Mouse (Mus musculus) G1E (cell line): ENCODE data around the gene 4930558K02Rik. TPM values are rescaled to one million over a fixed set of nuclear protein-coding genes. Genes with fewer than 3 reads are reported as not detected.

Experiments used
- ATAC-seq: 2 replicates; pipeline ENCODE4 v1.8.0; 2016; ENCODE audit warnings: mild to moderate bottlenecking; ENCODE audit not compliant: insufficient number of reproducible peaks, poor library complexity, low FRiP score, severe bottlenecking; ENCODE audit errors: extremely low read depth
- DNase-seq: peaks from one replicate; pipeline ENCODE4 v3.0.0; 2012; ENCODE audit warnings: low spot score
- H3K27me3 ChIP-seq: 2 replicates; pipeline ENCODE4 v1.6.1; 2012; ENCODE audit warnings: mild to moderate bottlenecking, low read length, inconsistent platforms; ENCODE audit not compliant: insufficient read depth
- H3K36me3 ChIP-seq: replicated peaks from 2 replicates; pipeline ENCODE3; 2012; ENCODE audit warnings: mild to moderate bottlenecking, inconsistent platforms
- H3K4me1 ChIP-seq: 2 replicates; pipeline ENCODE4 v1.6.1; 2012; ENCODE audit warnings: low read depth, low read length, inconsistent platforms, mixed read lengths; ENCODE audit not compliant: insufficient read depth
- H3K4me3 ChIP-seq: 2 replicates; pipeline ENCODE4 v1.5.1; 2012; ENCODE audit warnings: low read depth, mild to moderate bottlenecking, inconsistent platforms, low read length, moderate library complexity, mixed read lengths
- H3K9me3 ChIP-seq: replicated peaks from 2 replicates; pipeline ENCODE4 v1.6.1; 2012; ENCODE audit warnings: inconsistent platforms
- CTCF ChIP-seq: IDR thresholded peaks from 2 replicates; pipeline ENCODE4 v1.5.1; 2012; ENCODE audit warnings: low read depth, low read length, inconsistent platforms, mixed read lengths
- GATA1 ChIP-seq: IDR thresholded peaks from 2 replicates; pipeline ENCODE4 v1.6.1; 2012; ENCODE audit warnings: borderline replicate concordance, low read length, inconsistent platforms, mixed read lengths
- GATA2 ChIP-seq: IDR thresholded peaks from 2 replicates; pipeline ENCODE4 v1.6.1; 2012; ENCODE audit warnings: low read depth, low read length, inconsistent platforms, borderline replicate concordance
- POLR2AphosphoS5 ChIP-seq: IDR thresholded peaks from 2 replicates; pipeline ENCODE4 v1.6.1; 2012; ENCODE audit warnings: low read depth, low read length, inconsistent platforms; ENCODE audit not compliant: insufficient replicate concordance
- TAL1 ChIP-seq: conservative IDR thresholded peaks from 2 replicates; pipeline ENCODE4 v1.6.1; 2012; ENCODE audit warnings: low read depth, low read length, inconsistent platforms, mixed read lengths
- polyA plus RNA-seq: library from polyadenylated mRNA; stranded (reverse); fragments of >175 nt; gene quantifications from 2 replicates; pipeline ENCODE4 v1.2.3, GENCODE M21; 2012
- total RNA-seq, 2 experiments: library from RNA; stranded (forward) in 1 of 2; stranded (reverse) in 1 of 2; fragments of 200-1000 nt in 1 of 2; fragments of >200 nt in 1 of 2; fragmentation: Nextera tagmentation in 1 of 2; gene quantifications; 2 replicates each; pipeline ENCODE4 v1.2.3; 2014 to 2017

4930558K02Rik gene
- total and polyA plus RNA-seq, 3 experiments, result not detected

GRCm38 (mm10) chr1:161907795-161908457 lies 71.5 kb downstream of the 4930558K02Rik start:
- peaks cover 5% of the 10 kb centered on the region for H3K4me1 ChIP-seq
- no peaks in the 10 kb centered on the region for H3K36me3 ChIP-seq
- peaks cover 5% of the 10 kb centered on the region for H3K27me3 ChIP-seq
- DNase-seq, result no peak
- H3K4me3 ChIP-seq, result no peak overlapping the region
- TF ChIP-seq CTCF (no peak), GATA2 (no peak)
- ATAC-seq, result no peak
- no peaks in the 10 kb centered on the region for H3K9me3 ChIP-seq

GRCm38 (mm10) chr1:161907111-161907510 lies 72.3 kb downstream of the 4930558K02Rik start:
- TF ChIP-seq GATA1, result no peak
- H3K4me1 ChIP-seq, result peaks cover 13% of the 10 kb centered on the region
- ATAC-seq, result no peak
- no peaks in the 10 kb centered on the region for H3K9me3 ChIP-seq
- no peaks in the 10 kb centered on the region for H3K27me3 ChIP-seq
- no peak overlapping the region for H3K4me3 ChIP-seq
- no peak for DNase-seq
- no peaks in the 10 kb centered on the region for H3K36me3 ChIP-seq

- ATAC-seq (no peak), DNase-seq (no peak)
- no peaks in the 10 kb centered on the region for H3K9me3 ChIP-seq
- H3K27me3 ChIP-seq, result no peaks in the 10 kb centered on the region
- H3K4me1 ChIP-seq, result peaks cover 21% of the 10 kb centered on the region
- no peaks in the 10 kb centered on the region for H3K36me3 ChIP-seq
- TF ChIP-seq GATA1 (no peak), CTCF (no peak), TAL1 (no peak), POLR2AphosphoS5 (no peak), GATA2 (no peak)
- H3K4me3 ChIP-seq, result no peak overlapping the region
Measured at GRCm38 (mm10) chr1:161902692-161903452, 76.6 kb downstream of the 4930558K02Rik start.

GRCm38 (mm10) chr1:161900129-161900528 lies 79.3 kb downstream of the 4930558K02Rik start:
- Histone ChIP-seq H3K9me3 (no peaks in the 10 kb centered on the region), H3K27me3 (no peaks in the 10 kb centered on the region), H3K4me1 (peaks cover 33% of the 10 kb centered on the region), H3K4me3 (no peak overlapping the region), H3K36me3 (no peaks in the 10 kb centered on the region)
- no peak for ATAC-seq
- DNase-seq, result no peak
- no peak for TF ChIP-seq TAL1
- no peak for TF ChIP-seq POLR2AphosphoS5
- TF ChIP-seq GATA1, result no peak
- TF ChIP-seq GATA2, result no peak

GRCm38 (mm10) chr1:161897235-161897634 lies 82.2 kb downstream of the 4930558K02Rik start:
- Histone ChIP-seq H3K27me3 (no peaks in the 10 kb centered on the region), H3K4me1 (peaks cover 47% of the 10 kb centered on the region), H3K4me3 (no peak overlapping the region), H3K9me3 (no peaks in the 10 kb centered on the region), H3K36me3 (no peaks in the 10 kb centered on the region)
- TF ChIP-seq CTCF (no peak), POLR2AphosphoS5 (no peak), TAL1 (no peak), GATA1 (no peak), GATA2 (no peak)
- DNase-seq (no peak), ATAC-seq (no peak)

GRCm38 (mm10) chr1:161896130-161896529 lies 83.3 kb downstream of the 4930558K02Rik start:
- Histone ChIP-seq H3K27me3 (no peaks in the 10 kb centered on the region), H3K4me3 (no peak overlapping the region), H3K4me1 (peaks cover 47% of the 10 kb centered on the region), H3K9me3 (no peaks in the 10 kb centered on the region), H3K36me3 (no peaks in the 10 kb centered on the region)
- peak; percentile 42; the same call in 1 of the 2 replicates for ATAC-seq
- no peak for DNase-seq
- no peak for TF ChIP-seq CTCF
- no peak for TF ChIP-seq GATA2
- TF ChIP-seq GATA1, result no peak
- no peak for TF ChIP-seq TAL1
- TF ChIP-seq POLR2AphosphoS5, result no peak

GRCm38 (mm10) chr1:161895014-161895413 lies 84.4 kb downstream of the 4930558K02Rik start:
- DNase-seq, result no peak

More at GRCm38 (mm10) chr1:161895014-161895413, 84.4 kb downstream of the 4930558K02Rik start:
- no peak overlapping the region for H3K4me3 ChIP-seq
- no peaks in the 10 kb centered on the region for H3K27me3 ChIP-seq
- peaks cover 47% of the 10 kb centered on the region for H3K4me1 ChIP-seq
- TF ChIP-seq CTCF, result no peak
- H3K36me3 ChIP-seq, result no peaks in the 10 kb centered on the region
- H3K9me3 ChIP-seq, result no peaks in the 10 kb centered on the region
- no peak for ATAC-seq
